Mouse (Mus musculus) limb, embryonic 13.5 days (tissue): ENCODE measurements around the gene Wsb1. TPM values are rescaled to one million over a fixed set of nuclear protein-coding genes. Genes with fewer than 3 reads are reported as not detected.

Source experiments
- ATAC-seq: fragments of 200-750 bp; cut with Nextera tagmentation; 2 replicates; pipeline ENCODE4 v1.8.0; 2017; ENCODE audit warnings: low read depth, moderate number of reproducible peaks, moderate TSS enrichment; ENCODE audit not compliant: low FRiP score
- H3K27ac ChIP-seq: fragments of 300-500 bp; sonication (generic); 2 replicates; pipeline ENCODE4 v1.5.1; 2015; ENCODE audit warnings: inconsistent platforms, mild to moderate bottlenecking, moderate library complexity
- H3K27me3 ChIP-seq: fragments of 300-500 bp; sonication (generic); 2 replicates; pipeline ENCODE4 v1.6.1; 2015; ENCODE audit warnings: mild to moderate bottlenecking, inconsistent platforms
- H3K36me3 ChIP-seq: fragments of 300-500 bp; sonication (generic); 2 replicates; pipeline ENCODE4 v1.6.1; 2015; ENCODE audit warnings: inconsistent platforms, mild to moderate bottlenecking, moderate library complexity
- H3K4me1 ChIP-seq: fragments of 300-500 bp; sonication (generic); 2 replicates; pipeline ENCODE4 v1.6.1; 2015; ENCODE audit warnings: inconsistent platforms
- H3K4me2 ChIP-seq: fragments of 300-500 bp; sonication (generic); replicated peaks from 2 replicates; pipeline ENCODE4 v1.6.1; 2015; ENCODE audit warnings: inconsistent platforms, mild to moderate bottlenecking, moderate library complexity
- H3K4me3 ChIP-seq: fragments of 300-500 bp; sonication (generic); 2 replicates; pipeline ENCODE4 v1.5.1; 2015; ENCODE audit warnings: moderate library complexity, mild to moderate bottlenecking, inconsistent platforms
- H3K9ac ChIP-seq: fragments of 300-500 bp; sonication (generic); 2 replicates; pipeline ENCODE4 v1.6.1; 2015; ENCODE audit warnings: mild to moderate bottlenecking, inconsistent platforms
- H3K9me3 ChIP-seq: fragments of 300-500 bp; sonication (generic); 2 replicates; pipeline ENCODE4 v1.6.1; 2016; ENCODE audit warnings: inconsistent platforms
- whole genome bisulfite sequencing: fragments of 180-500 bp; shearing (Covaris S2); methylation state at CpG from one replicate; pipeline ENCODE4 v1.1.7; 2015; 5-methylcytosine and 5-hydroxymethylcytosine counted together
- polyA plus RNA-seq: library from polyadenylated mRNA; unstranded; fragments of >200 nt; fragmentation: Nextera tagmentation; extraction: Ambion mirVana; gene quantifications from 2 replicates; pipeline ENCODE4 v1.2.1, GENCODE M21; 2015

Wsb1 gene
- polyA plus RNA-seq, 1 experiment from 2014 or later, result 421 TPM

DNA sequence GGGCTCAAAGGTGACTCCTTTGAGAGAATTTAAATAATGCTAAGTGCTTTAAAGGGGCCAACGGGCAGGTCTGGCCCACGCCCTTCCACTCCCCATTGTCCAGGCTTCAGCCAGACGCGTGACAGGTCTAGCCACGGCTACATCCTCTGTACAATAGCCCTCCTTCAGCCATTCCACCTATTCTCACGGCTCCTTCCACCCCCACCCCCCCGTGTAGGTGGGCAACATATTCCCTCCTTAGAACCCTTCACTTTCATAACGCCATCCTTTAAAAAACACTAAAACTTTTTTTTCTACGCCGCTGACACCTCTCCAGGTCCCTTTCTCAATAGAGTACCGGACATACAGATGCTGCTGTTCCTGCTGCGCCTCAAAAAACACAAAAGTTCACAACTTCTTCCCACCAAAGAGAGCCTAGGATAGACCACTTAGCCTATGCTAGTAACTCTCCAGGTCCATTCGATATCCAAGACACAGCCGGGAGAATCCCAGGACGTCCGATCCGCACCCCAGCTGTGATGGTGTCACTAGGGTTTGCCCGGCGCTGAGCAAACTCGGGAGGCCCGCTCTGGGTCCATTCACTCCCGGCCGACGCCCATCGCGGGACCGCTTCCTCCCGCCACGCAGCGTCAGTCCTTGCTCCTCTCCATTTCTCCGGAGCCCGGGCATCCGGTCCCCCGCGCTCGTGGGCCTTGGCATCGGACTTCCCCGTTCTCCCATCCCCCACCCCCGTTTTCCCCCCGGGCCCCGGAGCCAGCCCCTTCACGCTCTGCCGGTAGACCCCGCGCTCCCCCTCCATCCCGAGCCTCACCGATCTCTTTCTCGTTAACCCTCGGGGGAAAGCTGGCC is 705 bp downstream of the Wsb1 start:
- H3K4me2 ChIP-seq, result peak overlapping the region; percentile 94
- WGBS, result 2% methylated on average over 49 of the region's 49 CpGs

DNA sequence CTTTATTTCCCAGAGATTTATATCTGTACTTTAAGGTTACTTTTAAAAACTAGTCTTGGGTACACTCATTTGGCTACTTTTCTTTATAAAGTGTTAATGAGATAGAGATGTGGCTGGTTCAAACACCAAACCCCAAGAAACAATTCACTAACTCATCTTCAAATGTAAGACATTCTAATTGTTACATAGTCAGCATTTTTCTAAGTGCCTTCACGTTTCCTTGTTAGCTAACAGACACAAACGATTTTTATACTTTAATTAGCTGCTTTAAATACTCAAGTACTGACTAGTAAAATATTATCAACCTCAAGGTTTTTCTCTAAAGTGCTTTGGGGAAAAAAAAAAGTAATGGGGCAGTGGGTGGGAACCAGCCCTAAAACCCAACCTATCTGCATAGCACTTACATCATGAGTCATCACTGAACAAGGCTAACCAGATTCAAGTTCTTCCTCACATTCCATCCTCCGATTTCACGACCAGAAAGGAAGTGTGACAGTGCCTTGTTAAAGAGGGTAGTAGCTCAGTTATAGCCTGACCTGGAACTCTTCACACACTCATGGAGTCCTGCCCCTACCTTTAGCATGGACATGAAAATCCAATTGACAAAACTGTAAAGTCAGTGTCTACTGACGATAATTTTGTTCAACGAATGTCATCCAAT is 1.5 kb downstream of the Wsb1 start:
- ATAC-seq, result 0 out of 2 replicates have a peak, but pooled peaks have one; percentile 16
- Histone ChIP-seq H3K4me2 (peak overlapping the region; percentile 94), H3K27me3 (no peaks in the 10 kb centered on the region), H3K9me3 (no peaks in the 10 kb centered on the region), H3K4me3 (peak overlapping the region; percentile 90), H3K27ac (no peak overlapping the region; the same call in 1 of the 2 replicates), H3K36me3 (peaks cover 34% of the 10 kb centered on the region), H3K9ac (peak overlapping the region; percentile 97), H3K4me1 (peaks cover 20% of the 10 kb centered on the region)
- WGBS, result 10% methylated on average over 6 of the region's 6 CpGs

More for the DNA sequence above, 705 bp downstream of the Wsb1 start:
- Histone ChIP-seq H3K4me1 (peaks cover 20% of the 10 kb centered on the region), H3K36me3 (peaks cover 30% of the 10 kb centered on the region), H3K27me3 (no peaks in the 10 kb centered on the region), H3K9ac (peak overlapping the region; percentile 97), H3K27ac (peak overlapping the region; percentile 96), H3K9me3 (no peaks in the 10 kb centered on the region), H3K4me3 (peak overlapping the region; percentile 90)
- peak; percentile 64 for ATAC-seq

DNA sequence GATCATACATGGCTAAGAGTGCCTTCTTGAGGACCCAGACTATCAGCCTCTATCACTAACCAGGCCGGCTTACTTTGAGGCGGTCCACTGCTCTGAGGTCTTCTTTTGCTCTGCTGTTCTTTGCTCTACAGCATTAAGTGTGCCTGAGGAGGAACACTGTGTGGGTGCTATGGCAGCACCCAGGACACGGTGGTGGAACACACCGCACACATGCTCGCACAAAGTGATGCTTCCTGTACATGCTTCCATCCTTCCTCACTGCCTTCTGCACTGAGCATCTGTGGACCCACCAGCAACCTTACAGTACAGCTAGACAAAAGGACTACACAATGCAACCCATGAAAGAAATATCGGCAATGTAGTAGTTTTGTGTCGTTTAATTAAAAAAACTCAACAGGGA is 15.4 kb downstream of the Wsb1 start:
- Histone ChIP-seq H3K9ac (no peak overlapping the region), H3K4me3 (no peak overlapping the region), H3K9me3 (peaks cover 13% of the 10 kb centered on the region), H3K27me3 (no peaks in the 10 kb centered on the region), H3K27ac (no peak overlapping the region), H3K4me1 (0 out of 2 replicates have a peak, but pooled peaks cover 5% of the 10 kb centered on the region), H3K36me3 (peaks cover 58% of the 10 kb centered on the region), H3K4me2 (no peak overlapping the region)
- WGBS, result 95% methylated on average over 7 of the region's 7 CpGs
- no peak for ATAC-seq

DNA sequence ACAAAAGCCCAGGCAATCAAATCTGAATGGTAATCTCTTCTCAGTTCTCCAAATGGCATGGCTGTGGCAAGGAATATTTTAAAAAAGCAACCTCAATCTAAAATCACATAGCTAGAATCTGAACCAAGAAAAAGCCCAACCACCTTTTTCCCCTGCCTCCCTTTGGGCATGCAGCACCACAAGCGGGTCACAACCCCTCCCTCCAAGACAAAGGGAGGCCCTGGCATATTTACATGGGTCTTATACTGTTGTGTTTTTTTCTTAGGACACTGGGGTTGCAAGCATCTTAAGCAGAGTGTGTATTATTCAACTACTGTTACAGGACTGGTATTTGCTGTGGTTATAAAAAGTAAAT is 16.1 kb downstream of the Wsb1 start:
- ATAC-seq, result no peak
- H3K9ac ChIP-seq, result no peak overlapping the region
- H3K9me3 ChIP-seq, result peaks cover 13% of the 10 kb centered on the region
- no peak overlapping the region for H3K4me2 ChIP-seq
- no peak overlapping the region for H3K4me3 ChIP-seq
- 26% methylated on average over 1 of the region's 1 CpGs for WGBS
- no peaks in the 10 kb centered on the region for H3K27me3 ChIP-seq
- peak overlapping the region; percentile 55; the same call in 1 of the 2 replicates for H3K27ac ChIP-seq
- H3K4me1 ChIP-seq, result 0 out of 2 replicates have a peak, but pooled peaks cover 5% of the 10 kb centered on the region
- H3K36me3 ChIP-seq, result peaks cover 54% of the 10 kb centered on the region

DNA sequence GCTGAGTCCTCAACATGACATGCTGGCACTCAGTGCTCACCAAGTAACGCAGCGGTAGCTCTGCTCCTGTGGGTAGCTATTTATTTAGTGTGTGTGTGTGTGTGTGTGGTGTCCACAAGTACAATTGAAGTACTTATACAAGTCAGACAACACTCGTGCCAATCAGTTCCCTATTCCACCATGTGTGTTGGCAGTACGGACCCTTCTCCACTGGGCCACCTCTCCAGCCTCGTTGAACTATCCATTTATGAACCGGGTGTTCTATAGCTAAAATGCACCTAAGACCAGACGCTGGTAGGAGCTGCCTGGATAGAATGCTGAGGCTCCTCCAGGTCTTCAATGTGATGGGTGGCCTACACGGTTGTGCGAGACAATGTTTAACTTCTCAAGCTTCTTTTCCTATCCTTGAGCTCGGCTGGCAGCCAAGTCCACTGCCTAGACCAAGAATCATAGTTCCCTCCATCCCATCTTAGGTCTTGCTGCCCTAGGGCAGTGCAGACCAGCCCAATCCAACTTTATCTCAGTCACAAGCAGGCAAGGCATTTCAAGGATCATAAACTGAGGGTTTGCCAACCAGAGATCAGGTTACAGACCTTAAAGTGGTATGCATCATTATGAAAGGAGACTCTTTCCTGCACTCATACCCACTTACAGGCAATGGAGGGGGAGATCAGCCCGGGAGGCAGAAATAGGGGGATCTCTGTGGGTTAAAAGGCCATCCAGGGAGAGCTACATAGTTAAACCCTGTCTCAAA is 16.6 kb downstream of the Wsb1 start:
- H3K4me1 ChIP-seq, result 0 out of 2 replicates have a peak, but pooled peaks cover 5% of the 10 kb centered on the region
- ATAC-seq, result 0 out of 2 replicates have a peak, but pooled peaks have one; percentile 36
- H3K9ac ChIP-seq, result no peak overlapping the region
- H3K4me2 ChIP-seq, result no peak overlapping the region
- no peak overlapping the region for H3K4me3 ChIP-seq
- H3K9me3 ChIP-seq, result peaks cover 13% of the 10 kb centered on the region
- WGBS, result 91% methylated on average over 11 of the region's 11 CpGs
- no peaks in the 10 kb centered on the region for H3K27me3 ChIP-seq
- H3K27ac ChIP-seq, result peak overlapping the region; percentile 55; the same call in 1 of the 2 replicates
- peaks cover 50% of the 10 kb centered on the region for H3K36me3 ChIP-seq

DNA sequence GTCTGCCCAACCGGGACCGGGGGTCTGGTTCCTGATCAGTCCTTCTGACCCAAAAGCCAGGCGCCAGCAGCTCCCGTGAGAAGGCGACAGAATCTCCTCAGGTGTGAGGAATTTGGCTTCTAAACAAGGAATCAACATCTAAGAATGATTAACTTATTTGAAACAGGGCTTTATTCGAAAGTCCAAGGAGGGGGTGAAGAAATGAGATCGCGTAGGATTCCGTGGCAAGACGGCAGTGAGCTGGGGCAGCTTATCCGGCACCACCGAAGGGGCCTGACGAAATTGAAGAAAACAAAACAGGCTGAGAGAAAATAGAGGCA is 24.3 kb downstream of the Wsb1 start:
- H3K4me1 ChIP-seq, result peaks cover 21% of the 10 kb centered on the region
- H3K36me3 ChIP-seq, result 0 out of 2 replicates have a peak, but pooled peaks cover 5% of the 10 kb centered on the region
- no peak overlapping the region for H3K4me3 ChIP-seq
- WGBS, result 84% methylated on average over 13 of the region's 13 CpGs
- H3K9ac ChIP-seq, result no peak overlapping the region
- H3K27me3 ChIP-seq, result no peaks in the 10 kb centered on the region
- ATAC-seq, result no peak
- no peaks in the 10 kb centered on the region for H3K9me3 ChIP-seq
- H3K4me2 ChIP-seq, result no peak overlapping the region
- no peak overlapping the region for H3K27ac ChIP-seq

DNA sequence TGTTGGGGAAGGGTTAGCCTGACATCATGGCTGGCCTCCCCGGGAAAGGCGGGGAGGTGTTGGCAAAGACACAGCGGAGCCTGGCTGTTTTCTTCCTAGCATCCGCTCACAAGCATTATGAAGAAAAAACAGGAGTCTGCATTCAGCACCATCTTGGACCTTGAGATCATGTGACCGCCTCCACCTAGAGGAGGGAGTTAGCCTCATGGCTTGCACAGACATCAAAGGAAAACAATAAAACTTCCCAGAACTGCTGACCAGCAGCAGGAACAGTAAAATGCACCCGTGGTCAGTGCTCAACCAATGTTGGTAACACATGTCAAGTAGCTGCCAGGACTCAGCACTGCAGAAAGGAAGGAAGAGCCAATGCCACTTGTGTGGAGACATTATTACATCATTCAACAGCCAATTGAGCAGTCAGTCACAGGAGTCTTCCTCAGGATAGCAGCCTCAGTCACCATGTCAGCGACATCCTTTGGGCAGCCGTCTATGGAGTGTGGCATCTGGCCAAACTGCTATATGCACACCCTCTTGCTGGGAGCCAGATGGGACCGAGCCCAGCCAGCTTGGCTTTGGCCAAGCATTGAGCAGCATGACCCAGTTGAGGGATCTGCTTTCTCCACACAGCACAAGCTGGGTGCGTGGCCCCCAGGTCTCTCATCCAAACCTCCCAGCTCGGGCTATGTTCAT is 24.8 kb downstream of the Wsb1 start:
- Histone ChIP-seq H3K4me1 (peaks cover 26% of the 10 kb centered on the region), H3K36me3 (0 out of 2 replicates have a peak, but pooled peaks cover 5% of the 10 kb centered on the region), H3K4me3 (no peak overlapping the region), H3K9ac (no peak overlapping the region), H3K4me2 (no peak overlapping the region), H3K27ac (peak overlapping the region; percentile 11; the same call in 1 of the 2 replicates), H3K27me3 (no peaks in the 10 kb centered on the region), H3K9me3 (no peaks in the 10 kb centered on the region)
- ATAC-seq, result no peak
- WGBS, result 59% methylated on average over 11 of the region's 11 CpGs

DNA sequence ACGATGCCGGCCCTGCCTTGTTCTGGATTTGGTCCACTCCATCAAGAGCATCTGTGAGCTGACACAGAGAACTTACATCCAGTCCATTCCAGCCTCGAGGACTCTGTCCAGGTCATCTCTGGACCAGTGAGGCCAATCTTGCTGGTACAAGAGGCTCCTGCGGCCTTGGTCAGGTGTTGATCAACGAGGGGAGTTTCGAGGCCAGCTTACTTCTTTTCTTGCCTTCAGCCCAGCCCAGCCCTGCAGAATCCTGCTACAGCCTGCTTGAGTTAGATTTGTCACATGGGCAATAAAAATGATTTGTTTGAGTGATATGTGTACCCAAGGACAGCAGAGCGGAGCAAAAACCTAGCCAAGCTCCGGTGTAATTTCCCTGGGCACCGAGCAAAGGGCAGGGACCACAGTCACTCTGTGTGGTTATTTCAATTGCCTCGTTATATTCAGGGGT is 25.4 kb downstream of the Wsb1 start:
- Histone ChIP-seq H3K4me1 (peaks cover 29% of the 10 kb centered on the region), H3K4me2 (no peak overlapping the region), H3K4me3 (no peak overlapping the region), H3K9me3 (no peaks in the 10 kb centered on the region), H3K27me3 (no peaks in the 10 kb centered on the region), H3K9ac (no peak overlapping the region), H3K27ac (no peak overlapping the region), H3K36me3 (0 out of 2 replicates have a peak, but pooled peaks cover 5% of the 10 kb centered on the region)
- ATAC-seq, result no peak
- 50% methylated on average over 10 of the region's 10 CpGs for WGBS

DNA sequence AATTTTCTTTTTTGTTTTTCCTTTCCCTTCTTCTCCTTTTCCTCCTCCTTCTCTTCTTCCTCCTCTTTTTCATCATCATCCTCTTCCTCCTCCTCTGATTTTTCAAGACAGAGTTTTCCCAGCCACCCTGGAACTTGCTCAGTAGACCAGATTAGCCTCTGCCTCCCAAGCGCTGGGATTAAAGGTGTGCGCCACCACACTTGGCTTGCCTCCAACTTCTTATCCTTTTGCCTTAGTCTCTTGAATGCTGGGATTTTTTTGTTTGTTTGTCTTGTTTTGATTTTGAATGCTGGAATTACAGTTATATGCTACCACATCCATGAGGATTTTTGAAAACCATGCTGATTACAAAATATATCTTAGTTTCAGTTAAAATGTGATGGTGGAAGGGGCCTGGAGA is 26.4 kb downstream of the Wsb1 start:
- no peaks in the 10 kb centered on the region for H3K9me3 ChIP-seq
- H3K4me1 ChIP-seq, result peaks cover 29% of the 10 kb centered on the region
- H3K27me3 ChIP-seq, result no peaks in the 10 kb centered on the region
- H3K4me2 ChIP-seq, result no peak overlapping the region
- H3K27ac ChIP-seq, result no peak overlapping the region
- H3K4me3 ChIP-seq, result no peak overlapping the region
- H3K36me3 ChIP-seq, result 0 out of 2 replicates have a peak, but pooled peaks cover 5% of the 10 kb centered on the region
- no peak overlapping the region for H3K9ac ChIP-seq
- 76% methylated on average over 2 of the region's 2 CpGs for WGBS
- ATAC-seq, result no peak

DNA sequence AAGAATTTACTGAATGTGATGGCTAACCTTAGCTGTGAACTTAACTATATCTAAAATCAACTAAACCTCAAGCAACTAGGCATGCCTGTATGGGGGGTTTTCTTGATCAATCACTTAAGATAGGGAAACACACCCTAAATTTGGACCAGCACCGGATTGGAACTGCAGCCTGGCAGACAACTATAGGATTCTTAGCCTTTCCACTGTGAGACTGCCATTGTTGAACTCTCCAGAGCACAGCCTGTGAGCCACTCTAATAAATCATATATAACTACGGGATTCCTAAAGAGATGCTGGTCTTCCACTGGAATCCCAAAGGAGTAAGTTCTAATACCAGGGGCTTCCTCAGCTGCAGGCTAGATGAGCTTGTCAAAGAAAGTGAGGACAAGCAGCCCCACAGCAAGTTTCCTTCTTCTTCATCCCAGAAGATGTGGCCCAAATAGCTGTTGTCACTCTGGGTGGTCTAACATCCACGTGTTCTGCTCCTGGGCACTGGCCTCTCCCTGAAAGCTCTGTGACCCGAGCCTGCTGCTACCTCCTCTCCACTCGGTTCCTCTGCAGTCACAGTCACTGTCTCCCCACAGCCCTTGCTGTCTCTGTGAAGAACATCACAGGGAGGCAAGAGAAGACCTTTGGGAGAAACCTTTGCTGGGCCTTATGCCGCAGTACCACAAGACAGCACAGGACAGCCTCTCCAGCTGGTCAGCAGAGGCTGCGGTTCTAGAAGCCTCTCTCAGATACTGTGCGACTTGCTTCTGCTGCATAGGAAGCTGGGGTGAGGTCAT is 28.9 kb downstream of the Wsb1 start:
- 53% methylated on average over 8 of the region's 8 CpGs for WGBS
- Histone ChIP-seq H3K27ac (no peak overlapping the region), H3K4me3 (no peak overlapping the region)

More for the DNA sequence above, 28.9 kb downstream of the Wsb1 start:
- Histone ChIP-seq H3K27me3 (no peaks in the 10 kb centered on the region), H3K9ac (no peak overlapping the region), H3K9me3 (no peaks in the 10 kb centered on the region), H3K4me2 (no peak overlapping the region), H3K36me3 (no peaks in the 10 kb centered on the region), H3K4me1 (peaks cover 29% of the 10 kb centered on the region)
- no peak for ATAC-seq
